Mouse (Mus musculus): ENCODE measurements around the gene Ccdc126. TPM values are rescaled to one million over a fixed set of nuclear protein-coding genes. Genes with fewer than 3 reads are reported as not detected.
A peak's percentile ranks its signal among the peaks of the same experiment; 100 is the strongest.

Ccdc126 gene
- polyA plus RNA-seq, 1 experiment from 2014 or later: 7.1 TPM

DNA sequence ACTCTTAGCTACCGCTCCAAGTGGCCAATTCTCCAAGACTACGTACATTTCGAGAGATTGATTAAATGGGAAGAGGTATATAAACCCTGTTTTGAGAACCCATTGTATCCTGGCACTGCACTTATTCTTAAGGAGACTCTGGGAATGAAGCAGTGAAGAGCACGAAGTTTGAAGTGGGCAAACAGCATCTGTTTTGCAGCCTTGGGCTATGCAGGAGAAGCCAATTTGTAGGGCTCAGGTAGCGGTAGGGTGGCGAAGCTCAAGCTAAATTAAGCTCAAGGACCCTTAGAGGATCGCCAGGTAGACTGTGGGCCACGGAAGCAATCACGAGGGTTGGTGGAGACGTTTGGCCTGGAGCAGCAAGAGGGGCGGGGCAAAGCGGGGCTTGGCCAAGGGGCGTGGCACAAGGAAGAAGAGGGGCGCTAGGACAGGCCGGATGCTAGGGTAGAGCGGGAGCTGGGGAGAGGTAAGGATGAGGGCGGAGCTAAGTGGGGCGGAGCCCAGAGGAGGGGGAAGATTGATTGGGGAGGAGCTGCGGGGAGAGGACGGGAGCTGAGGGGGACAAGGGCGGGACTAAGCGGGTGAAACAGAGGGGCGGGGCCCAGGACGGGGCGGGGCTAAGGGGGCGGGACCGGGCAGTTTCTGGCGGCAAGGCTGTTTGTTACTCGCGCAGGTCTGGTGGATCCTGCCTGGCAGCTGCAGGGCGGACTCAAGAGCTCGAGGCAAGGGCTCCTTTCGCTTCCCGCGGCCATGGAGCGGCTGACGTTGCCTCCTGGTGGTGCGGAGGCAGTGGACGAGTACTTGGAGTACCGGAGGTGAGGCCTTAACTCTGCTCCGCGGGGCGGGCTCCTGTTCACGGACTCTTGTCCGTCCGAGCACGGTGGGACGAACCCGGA lies 48.3 kb downstream of the Ccdc126 start, which contains the start of gene Fam221a:
Fam221a (plus strand) TSS at position 581 of the 896 bp plus-strand sequence.
- Histone ChIP-seq H3K27ac (ENCODE audit: low read depth, low read length) (peak within 1 kb of the TSS; percentile 66; the same call in 1 of the 2 replicates), H3K9ac (ENCODE audit: low read depth, low read length) (peak within 1 kb of the TSS; percentile 78), H3K4me3 (ENCODE audit: low read depth, low read length) (peak within 1 kb of the TSS; percentile 66), H3K27me3 (ENCODE audit: control insufficient read depth, insufficient read depth, low read length) (no peaks in the 10 kb centered on the region), H3K9me3 (replicated peaks; ENCODE audit: control insufficient read depth, low read length) (no peaks in the 10 kb centered on the region), H3K4me2 (peak within 1 kb of the TSS; percentile 91), H3K4me1 (ENCODE audit: control insufficient read depth, insufficient read depth, low read length) (peaks cover 3% of the 10 kb centered on the region), H3K36me3 (ENCODE audit: control insufficient read depth, insufficient read depth, low read length) (no peaks in the 10 kb centered on the region)
- 4% methylated on average over 46 of the region's 49 CpGs for WGBS (ENCODE audit: insufficient replicate concordance)
- ATAC-seq (replicated peaks; ENCODE audit: insufficient number of reproducible peaks, low FRiP score, low TSS enrichment): peak; percentile 99

DNA sequence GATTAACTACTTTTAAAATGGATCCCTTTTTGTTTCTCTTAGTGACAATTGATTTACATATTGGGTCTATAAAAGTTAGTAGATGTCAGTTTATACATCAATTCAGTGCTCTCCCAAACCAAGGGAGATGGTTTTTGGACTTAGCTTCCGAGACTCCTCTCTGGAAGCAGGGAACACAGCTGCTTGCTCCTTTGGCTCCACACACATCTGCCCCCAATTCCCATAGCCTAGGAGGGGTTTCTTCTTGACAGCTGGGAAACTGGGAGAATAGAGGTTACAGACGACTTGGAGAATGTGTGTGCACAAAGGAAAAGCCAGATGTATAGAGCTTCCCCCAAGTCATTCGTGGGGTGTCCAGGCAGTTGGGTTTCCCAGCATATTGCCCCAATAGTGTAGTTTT lies 49.1 kb downstream of the Ccdc126 start:
- H3K9ac ChIP-seq (ENCODE audit: low read depth, low read length): peak overlapping the region; percentile 78
- no peak overlapping the region for H3K27ac ChIP-seq (ENCODE audit: low read depth, low read length)

DNA sequence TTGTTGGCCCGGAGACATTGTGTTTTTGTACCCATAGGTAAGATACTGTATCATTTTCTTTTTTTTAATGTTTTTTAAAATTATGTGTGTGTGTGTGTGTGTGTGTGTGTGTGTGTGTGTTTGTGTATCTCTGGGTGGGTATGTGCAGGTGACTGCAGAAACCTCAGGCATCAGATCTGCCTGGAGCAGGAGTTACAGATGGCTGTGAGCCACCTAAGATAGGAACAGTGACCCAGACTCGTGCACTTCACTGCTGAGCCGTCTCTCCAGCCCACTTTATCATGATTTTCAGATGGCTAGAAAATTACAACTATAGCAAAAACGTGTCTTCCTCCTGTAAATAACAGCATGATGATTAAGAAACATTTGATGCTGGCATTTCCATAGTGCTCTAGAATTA lies 53.6 kb downstream of the Ccdc126 start:
- no peak for ATAC-seq (replicated peaks; ENCODE audit: insufficient number of reproducible peaks, low FRiP score, low TSS enrichment)
- Histone ChIP-seq H3K4me3 (ENCODE audit: low read depth, low read length) (no peak overlapping the region), H3K4me2 (no peak overlapping the region), H3K4me1 (ENCODE audit: control insufficient read depth, insufficient read depth, low read length) (peaks cover 3% of the 10 kb centered on the region), H3K27ac (ENCODE audit: low read depth, low read length) (no peak overlapping the region), H3K36me3 (ENCODE audit: control insufficient read depth, insufficient read depth, low read length) (no peaks in the 10 kb centered on the region), H3K27me3 (ENCODE audit: control insufficient read depth, insufficient read depth, low read length) (no peaks in the 10 kb centered on the region), H3K9me3 (replicated peaks; ENCODE audit: control insufficient read depth, low read length) (no peaks in the 10 kb centered on the region), H3K9ac (ENCODE audit: low read depth, low read length) (no peak overlapping the region)
- 58% methylated on average over 4 of the region's 4 CpGs for WGBS (ENCODE audit: insufficient replicate concordance)

More for the DNA sequence above, 49.1 kb downstream of the Ccdc126 start:
- ATAC-seq (replicated peaks; ENCODE audit: insufficient number of reproducible peaks, low FRiP score, low TSS enrichment): no peak
- no peaks in the 10 kb centered on the region for H3K36me3 ChIP-seq (ENCODE audit: control insufficient read depth, insufficient read depth, low read length)
- H3K4me1 ChIP-seq (ENCODE audit: control insufficient read depth, insufficient read depth, low read length): peaks cover 3% of the 10 kb centered on the region
- H3K4me2 ChIP-seq: peak overlapping the region; percentile 91
- H3K4me3 ChIP-seq (ENCODE audit: low read depth, low read length): peak overlapping the region; percentile 66
- no peaks in the 10 kb centered on the region for H3K9me3 ChIP-seq (replicated peaks; ENCODE audit: control insufficient read depth, low read length)
- H3K27me3 ChIP-seq (ENCODE audit: control insufficient read depth, insufficient read depth, low read length): no peaks in the 10 kb centered on the region
- WGBS (ENCODE audit: insufficient replicate concordance): 55% methylated on average over 3 of the region's 3 CpGs

DNA sequence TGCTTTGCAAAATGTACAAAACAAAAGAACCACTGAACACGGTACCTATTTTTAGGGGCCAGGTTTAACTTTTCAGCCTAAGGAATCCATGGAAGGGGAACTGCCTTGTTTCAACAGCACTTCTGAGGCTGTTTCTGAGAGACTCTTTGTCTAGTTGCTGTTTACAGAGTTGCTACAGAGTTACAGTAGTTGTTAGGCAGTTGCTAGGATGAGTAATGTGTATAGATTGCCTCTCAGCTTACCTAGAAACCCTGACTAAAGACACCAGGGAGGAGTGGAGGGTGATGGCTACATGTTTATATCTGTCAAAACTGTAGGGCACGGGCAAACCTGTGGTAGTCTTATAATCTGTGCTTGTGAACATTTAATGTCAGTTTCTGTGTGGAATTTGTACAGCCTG lies 54.9 kb downstream of the Ccdc126 start:
- H3K4me2 ChIP-seq: no peak overlapping the region
- H3K27ac ChIP-seq (ENCODE audit: low read depth, low read length): no peak overlapping the region
- no peak overlapping the region for H3K9ac ChIP-seq (ENCODE audit: low read depth, low read length)
- no peaks in the 10 kb centered on the region for H3K9me3 ChIP-seq (replicated peaks; ENCODE audit: control insufficient read depth, low read length)
- H3K4me1 ChIP-seq (ENCODE audit: control insufficient read depth, insufficient read depth, low read length): no peaks in the 10 kb centered on the region
- H3K4me3 ChIP-seq (ENCODE audit: low read depth, low read length): no peak overlapping the region
- 67% methylated on average over 2 of the region's 2 CpGs for WGBS (ENCODE audit: insufficient replicate concordance)
- no peaks in the 10 kb centered on the region for H3K36me3 ChIP-seq (ENCODE audit: control insufficient read depth, insufficient read depth, low read length)
- no peaks in the 10 kb centered on the region for H3K27me3 ChIP-seq (ENCODE audit: control insufficient read depth, insufficient read depth, low read length)
- ATAC-seq (replicated peaks; ENCODE audit: insufficient number of reproducible peaks, low FRiP score, low TSS enrichment): no peak

DNA sequence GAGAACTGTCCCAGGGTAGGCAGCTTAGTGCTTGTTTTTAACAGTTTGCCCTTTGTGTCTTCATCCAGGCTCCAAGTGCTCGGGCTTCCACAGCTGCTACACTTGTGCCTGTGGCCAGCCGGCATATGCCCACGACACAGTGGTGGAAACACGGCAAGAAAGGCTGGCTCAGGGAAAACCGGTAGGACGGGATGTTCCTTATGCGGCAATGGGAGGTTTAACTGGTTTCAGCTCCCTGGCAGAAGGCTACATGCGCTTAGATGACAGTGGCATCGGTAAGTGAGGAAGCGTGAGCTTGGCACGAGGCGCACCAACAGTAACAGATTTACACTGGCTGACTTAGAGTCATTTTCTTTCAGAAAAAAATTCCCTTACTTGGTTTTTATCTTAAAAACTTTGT lies 59.3 kb downstream of the Ccdc126 start:
- 46% methylated on average over 12 of the region's 12 CpGs for WGBS (ENCODE audit: insufficient replicate concordance)
- H3K9me3 ChIP-seq (replicated peaks; ENCODE audit: control insufficient read depth, low read length): no peaks in the 10 kb centered on the region
- no peak overlapping the region for H3K27ac ChIP-seq (ENCODE audit: low read depth, low read length)
- no peak overlapping the region for H3K4me3 ChIP-seq (ENCODE audit: low read depth, low read length)
- no peak overlapping the region for H3K4me2 ChIP-seq
- no peaks in the 10 kb centered on the region for H3K36me3 ChIP-seq (ENCODE audit: control insufficient read depth, insufficient read depth, low read length)
- H3K4me1 ChIP-seq (ENCODE audit: control insufficient read depth, insufficient read depth, low read length): no peaks in the 10 kb centered on the region
- no peaks in the 10 kb centered on the region for H3K27me3 ChIP-seq (ENCODE audit: control insufficient read depth, insufficient read depth, low read length)
- no peak overlapping the region for H3K9ac ChIP-seq (ENCODE audit: low read depth, low read length)
- ATAC-seq (replicated peaks; ENCODE audit: insufficient number of reproducible peaks, low FRiP score, low TSS enrichment): no peak

Other genes starting within 250 kb of the Ccdc126 start
- gene Malsu1, start 245.5 kb upstream of the Ccdc126 start, polyA plus RNA-seq (2014; fragmentation: Nextera tagmentation; extraction: Ambion mirVana): 52.3 and 54.5 TPM in 2 replicates
- gene Igf2bp3, start 104.3 kb upstream of the Ccdc126 start, polyA plus RNA-seq (2014; fragmentation: Nextera tagmentation; extraction: Ambion mirVana): 74.4 and 78.3 TPM in 2 replicates
- gene Tra2a, start 55.2 kb upstream of the Ccdc126 start, polyA plus RNA-seq (2014; fragmentation: Nextera tagmentation; extraction: Ambion mirVana): 27.3 and 40.4 TPM in 2 replicates
- gene Fam221a, start 48.5 kb downstream of the Ccdc126 start, polyA plus RNA-seq (2014; fragmentation: Nextera tagmentation; extraction: Ambion mirVana): 4.6 and 5.7 TPM in 2 replicates
- gene Stk31, start 76.3 kb downstream of the Ccdc126 start, polyA plus RNA-seq (2014; fragmentation: Nextera tagmentation; extraction: Ambion mirVana): 0.17 and 0.20 TPM in 2 replicates

Measured in heart, embryonic 11.5 days (tissue).